Mouse (Mus musculus): ENCODE measurements at regions not wholly inside any gene's neighbourhood (a gene's known extent, or its start where the extent isn't known, plus 50 kb on each side); places are given as distances from the start of the nearest gene placed in this dataset.

DNA sequence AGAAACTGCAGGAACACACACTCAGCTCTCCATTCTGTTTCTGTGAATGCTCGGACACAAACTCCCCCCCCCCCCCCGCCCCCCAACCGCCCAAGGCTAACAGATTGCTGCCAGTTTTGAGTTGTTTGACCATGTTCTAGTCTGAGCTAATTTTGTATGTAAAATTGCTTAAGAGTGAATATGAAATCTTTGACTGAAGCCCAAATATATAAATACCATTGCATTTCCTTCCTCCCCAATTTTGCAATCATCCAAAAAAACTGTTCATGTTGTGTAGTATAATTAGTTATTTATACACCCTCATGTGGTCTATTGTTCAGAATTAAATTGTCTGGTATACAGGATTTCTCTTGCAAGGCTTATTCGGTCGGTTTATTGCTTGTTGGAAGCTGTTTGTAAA, 234.2 kb upstream of the Tprg start:
- TF ChIP-seq CTCF (IDR thresholded peaks at IDR 0.05; ENCODE audit: borderline replicate concordance, control insufficient read depth, extremely low read depth, insufficient read depth, low read length, poor library complexity) (no peak), POLR2A (IDR thresholded peaks at IDR 0.05; ENCODE audit: control insufficient read depth, extremely low read depth, insufficient read depth, low read length, poor library complexity) (no peak)

All from thymus, adult 2 months (tissue).